Mouse (Mus musculus): ENCODE results near the gene Calb2. TPM values are rescaled to one million over a fixed set of nuclear protein-coding genes. Genes with fewer than 3 reads are reported as not detected.
A peak's percentile ranks its signal among the peaks of the same experiment; 100 is the strongest.

The Calb2 gene
- total RNA-seq (2014; rRNA removed) (133 TPM in 2 replicates), polyA plus RNA-seq (2015; fragmentation: Nextera tagmentation; extraction: Ambion mirVana) (177 and 286 TPM in 2 replicates)

- H3K27ac ChIP-seq (ENCODE audit: low read depth, low read length) = no peak within 1 kb of the TSS
- TF ChIP-seq CTCF (IDR thresholded peaks at IDR 0.05; ENCODE audit: low read depth) = peak; percentile 97
- H3K4me1 ChIP-seq (ENCODE audit: insufficient read depth) = no peaks in the 10 kb centered on the region
- H3K9me3 ChIP-seq (ENCODE audit: low read length) = no peaks in the 10 kb centered on the region
- DNase-seq (peak; percentile 92), ATAC-seq (peak; percentile 98)
- H3K9ac ChIP-seq = peak within 1 kb of the TSS; percentile 47
- no peaks in the 10 kb centered on the region for H3K36me3 ChIP-seq (ENCODE audit: insufficient read depth)
- H3K27me3 ChIP-seq (ENCODE audit: insufficient read depth, low read length) = 0 out of 2 replicates have a peak, but pooled peaks cover 4% of the 10 kb centered on the region
- H3K4me2 ChIP-seq (ENCODE audit: low read depth) = peak within 1 kb of the TSS; percentile 57
- H3K4me3 ChIP-seq (ENCODE audit: low read depth, low read length) = peak within 1 kb of the TSS; percentile 32
- under 1% methylated on average over 28 of the region's 33 CpGs for WGBS
These were observed at the start of gene Calb2 for GRCm38 (mm10) chr8:110168046-110168445. TSS of gene Calb2 (minus strand) at chr8:110168210.

- WGBS = under 1% methylated on average over 43 of the region's 43 CpGs
- peak; percentile 100 for ATAC-seq
- H3K36me3 ChIP-seq (ENCODE audit: insufficient read depth) = peaks cover 18% of the 10 kb centered on the region
These were observed 49.7 kb upstream of the Calb2 start for GRCm38 (mm10) chr8:110217681-110218131.

GRCm38 (mm10) chr8:110217198-110217597 is 49.2 kb upstream of the Calb2 start:
- Histone ChIP-seq H3K4me3 (ENCODE audit: low read depth, low read length) (peak overlapping the region; percentile 51), H3K36me3 (ENCODE audit: insufficient read depth) (peaks cover 13% of the 10 kb centered on the region), H3K27ac (ENCODE audit: low read depth, low read length) (no peak overlapping the region; the same call in 1 of the 2 replicates), H3K4me1 (ENCODE audit: insufficient read depth) (peaks cover 9% of the 10 kb centered on the region; the same call in 1 of the 2 replicates), H3K9me3 (ENCODE audit: low read length) (no peaks in the 10 kb centered on the region), H3K27me3 (ENCODE audit: insufficient read depth, low read length) (no peaks in the 10 kb centered on the region), H3K9ac (no peak overlapping the region), H3K4me2 (ENCODE audit: low read depth) (peak overlapping the region; percentile 49)
- TF ChIP-seq CTCF (IDR thresholded peaks at IDR 0.05; ENCODE audit: low read depth) = no peak
- WGBS = 36% methylated on average over 5 of the region's 5 CpGs
- ATAC-seq (peak; percentile 10), DNase-seq (no peak)

More at GRCm38 (mm10) chr8:110217681-110218131, 49.7 kb upstream of the Calb2 start:
- H3K4me3 ChIP-seq (ENCODE audit: low read depth, low read length) = peak overlapping the region; percentile 51
- DNase-seq = peak; percentile 100
- H3K27me3 ChIP-seq (ENCODE audit: insufficient read depth, low read length) = no peaks in the 10 kb centered on the region
- H3K4me2 ChIP-seq (ENCODE audit: low read depth) = peak overlapping the region; percentile 69
- H3K27ac ChIP-seq (ENCODE audit: low read depth, low read length) = 0 out of 2 replicates have a peak overlapping the region, but pooled peaks have one; percentile 37
- H3K9me3 ChIP-seq (ENCODE audit: low read length) = no peaks in the 10 kb centered on the region
- TF ChIP-seq CTCF (IDR thresholded peaks at IDR 0.05; ENCODE audit: low read depth) = no peak
- peak overlapping the region; percentile 44 for H3K9ac ChIP-seq
- peaks cover 9% of the 10 kb centered on the region; the same call in 1 of the 2 replicates for H3K4me1 ChIP-seq (ENCODE audit: insufficient read depth)

GRCm38 (mm10) chr8:110216253-110216652 is 48.2 kb upstream of the Calb2 start:
- Histone ChIP-seq H3K9me3 (ENCODE audit: low read length) (no peaks in the 10 kb centered on the region), H3K4me2 (ENCODE audit: low read depth) (no peak overlapping the region), H3K4me1 (ENCODE audit: insufficient read depth) (peaks cover 9% of the 10 kb centered on the region; the same call in 1 of the 2 replicates), H3K27me3 (ENCODE audit: insufficient read depth, low read length) (no peaks in the 10 kb centered on the region), H3K36me3 (ENCODE audit: insufficient read depth) (peaks cover 4% of the 10 kb centered on the region), H3K9ac (no peak overlapping the region), H3K4me3 (ENCODE audit: low read depth, low read length) (no peak overlapping the region), H3K27ac (ENCODE audit: low read depth, low read length) (no peak overlapping the region)
- DNase-seq (no peak), ATAC-seq (no peak)
- TF ChIP-seq CTCF (IDR thresholded peaks at IDR 0.05; ENCODE audit: low read depth) = no peak
- 81% methylated on average over 5 of the region's 5 CpGs for WGBS

- Histone ChIP-seq H3K4me2 (ENCODE audit: low read depth) (no peak within 1 kb of the TSS), H3K27ac (ENCODE audit: low read depth, low read length) (no peak within 1 kb of the TSS), H3K4me3 (ENCODE audit: low read depth, low read length) (no peak within 1 kb of the TSS), H3K9ac (no peak within 1 kb of the TSS), H3K9me3 (ENCODE audit: low read length) (no peaks in the 10 kb centered on the region), H3K4me1 (ENCODE audit: insufficient read depth) (peaks cover 9% of the 10 kb centered on the region; the same call in 1 of the 2 replicates), H3K27me3 (ENCODE audit: insufficient read depth, low read length) (no peaks in the 10 kb centered on the region), H3K36me3 (ENCODE audit: insufficient read depth) (no peaks in the 10 kb centered on the region; the same call in 1 of the 2 replicates)
- no peak for TF ChIP-seq CTCF (IDR thresholded peaks at IDR 0.05; ENCODE audit: low read depth)
- no peak for DNase-seq
- ATAC-seq = no peak
- 72% methylated on average over 7 of the region's 7 CpGs for WGBS
These were observed 47.4 kb upstream of the Calb2 start, which contains the start of gene Cmtr2 for GRCm38 (mm10) chr8:110215365-110215764. TSS of gene Cmtr2 (plus strand) at chr8:110215665.

DNA sequence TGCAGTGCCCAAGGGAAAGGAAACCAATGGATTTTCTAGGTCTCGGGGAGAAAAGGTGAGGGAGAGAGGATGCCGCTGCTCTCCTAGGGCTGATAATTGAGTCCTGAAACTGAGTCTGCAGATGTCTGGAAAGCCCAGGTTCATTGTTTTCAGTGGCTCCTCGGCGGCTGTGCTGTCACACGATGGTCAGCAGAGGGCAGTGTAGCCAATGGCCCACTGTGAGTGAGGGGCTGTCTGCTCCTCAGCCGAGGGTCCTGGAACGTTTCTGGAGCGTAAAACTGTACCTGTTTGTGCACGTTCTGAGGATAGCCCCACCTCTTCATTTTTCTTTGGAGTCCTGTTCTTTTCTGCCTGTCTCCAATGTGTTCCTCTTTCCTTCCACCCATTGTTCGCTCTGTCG is 33.8 kb upstream of the Calb2 start:
- DNase-seq = peak; percentile 61

GRCm38 (mm10) chr8:110196678-110197077 is 28.7 kb upstream of the Calb2 start:
- no peak overlapping the region for H3K4me3 ChIP-seq (ENCODE audit: low read depth, low read length)
- ATAC-seq = no peak
- 11% methylated on average over 5 of the region's 5 CpGs for WGBS

More for the DNA sequence above, 33.8 kb upstream of the Calb2 start:
- Histone ChIP-seq H3K27ac (ENCODE audit: low read depth, low read length) (no peak overlapping the region), H3K4me2 (ENCODE audit: low read depth) (no peak overlapping the region), H3K27me3 (ENCODE audit: insufficient read depth, low read length) (no peaks in the 10 kb centered on the region; the same call in 1 of the 2 replicates), H3K9ac (no peak overlapping the region), H3K4me1 (ENCODE audit: insufficient read depth) (no peaks in the 10 kb centered on the region), H3K9me3 (ENCODE audit: low read length) (no peaks in the 10 kb centered on the region), H3K4me3 (ENCODE audit: low read depth, low read length) (no peak overlapping the region), H3K36me3 (ENCODE audit: insufficient read depth) (no peaks in the 10 kb centered on the region)
- 23% methylated on average over 11 of the region's 11 CpGs for WGBS
- ATAC-seq = no peak; the same call in 1 of the 2 replicates
- TF ChIP-seq CTCF (IDR thresholded peaks at IDR 0.05; ENCODE audit: low read depth) = peak; percentile 77

More at GRCm38 (mm10) chr8:110196678-110197077, 28.7 kb upstream of the Calb2 start:
- no peak for TF ChIP-seq CTCF (IDR thresholded peaks at IDR 0.05; ENCODE audit: low read depth)
- no peaks in the 10 kb centered on the region; the same call in 1 of the 2 replicates for H3K27me3 ChIP-seq (ENCODE audit: insufficient read depth, low read length)
- no peaks in the 10 kb centered on the region for H3K9me3 ChIP-seq (ENCODE audit: low read length)
- DNase-seq = no peak
- no peaks in the 10 kb centered on the region for H3K36me3 ChIP-seq (ENCODE audit: insufficient read depth)
- H3K27ac ChIP-seq (ENCODE audit: low read depth, low read length) = no peak overlapping the region
- H3K4me1 ChIP-seq (ENCODE audit: insufficient read depth) = no peaks in the 10 kb centered on the region
- H3K4me2 ChIP-seq (ENCODE audit: low read depth) = no peak overlapping the region
- H3K9ac ChIP-seq = no peak overlapping the region

Data from forebrain, postnatal 0 days (tissue).